Mouse (Mus musculus): ENCODE data around the gene Adprhl1. TPM values are rescaled to one million over a fixed set of nuclear protein-coding genes. Genes with fewer than 3 reads are reported as not detected.

Gene Adprhl1
- polyA plus RNA-seq, 1 experiment from 2014 or later: 0.28 TPM

DNA sequence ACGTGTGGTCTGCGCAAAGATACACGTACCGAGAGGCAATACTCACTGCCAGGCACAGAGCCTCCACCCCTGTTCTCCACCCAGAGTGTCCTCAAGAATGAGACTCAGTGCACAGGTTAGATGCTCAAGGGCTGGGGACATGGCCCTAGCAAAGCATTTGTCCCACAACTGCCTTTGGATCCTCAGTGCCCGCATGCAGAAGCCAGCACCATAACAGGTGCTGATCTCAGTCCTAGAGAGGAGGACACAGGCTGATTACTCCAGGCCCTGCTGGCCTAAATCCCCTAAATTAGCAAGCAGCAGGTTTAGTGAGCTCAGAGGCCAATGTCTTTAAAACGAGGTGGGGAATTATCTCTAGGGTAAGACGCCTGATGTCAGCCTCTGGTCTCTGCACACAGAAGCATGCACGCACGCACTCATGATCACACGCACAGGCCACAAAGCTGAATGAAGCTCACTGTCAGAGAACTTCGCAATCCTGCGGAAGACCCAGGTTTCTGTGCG lies 65.9 kb downstream of the Adprhl1 start:
- 85% methylated on average over 13 of the region's 13 CpGs for WGBS
- H3K9me3 ChIP-seq: no peaks in the 10 kb centered on the region
- H3K36me3 ChIP-seq: peaks cover 35% of the 10 kb centered on the region; the same call in 1 of the 2 replicates
- H3K27ac ChIP-seq (replicated peaks): no peak overlapping the region
- no peak overlapping the region for H3K4me2 ChIP-seq (replicated peaks)
- no peaks in the 10 kb centered on the region for H3K27me3 ChIP-seq
- H3K9ac ChIP-seq (replicated peaks): no peak overlapping the region
- H3K4me1 ChIP-seq: no peaks in the 10 kb centered on the region
- no peak for ATAC-seq (ENCODE audit: low FRiP score, low read depth)
- H3K4me3 ChIP-seq: no peak overlapping the region

DNA sequence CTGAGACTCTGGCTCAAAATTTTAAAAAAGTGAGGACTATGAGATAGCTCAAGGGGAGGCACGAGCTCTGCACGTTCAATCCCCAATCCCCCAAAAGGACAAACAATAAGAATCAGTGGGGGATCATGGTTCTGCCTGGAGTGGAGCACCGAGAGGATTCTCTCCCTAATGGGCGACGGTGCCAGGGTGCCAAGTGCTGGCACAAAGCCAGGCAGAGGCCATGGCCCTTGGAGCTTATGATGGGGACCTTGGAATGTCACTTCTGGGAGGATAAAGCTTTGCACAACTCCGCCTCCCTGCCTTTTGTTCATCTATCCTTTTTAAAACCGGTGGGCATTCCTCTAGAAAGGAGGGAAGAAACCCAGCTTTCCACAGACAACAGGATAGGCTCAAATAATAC lies 66.3 kb downstream of the Adprhl1 start:
- 61% methylated on average over 7 of the region's 7 CpGs for WGBS
- H3K4me2 ChIP-seq (replicated peaks): no peak overlapping the region
- H3K27me3 ChIP-seq: no peaks in the 10 kb centered on the region
- no peak for ATAC-seq (ENCODE audit: low FRiP score, low read depth)
- no peak overlapping the region for H3K27ac ChIP-seq (replicated peaks)
- H3K4me1 ChIP-seq: no peaks in the 10 kb centered on the region
- peaks cover 35% of the 10 kb centered on the region; the same call in 1 of the 2 replicates for H3K36me3 ChIP-seq
- H3K9ac ChIP-seq (replicated peaks): no peak overlapping the region
- no peak overlapping the region for H3K4me3 ChIP-seq
- H3K9me3 ChIP-seq: no peaks in the 10 kb centered on the region

DNA sequence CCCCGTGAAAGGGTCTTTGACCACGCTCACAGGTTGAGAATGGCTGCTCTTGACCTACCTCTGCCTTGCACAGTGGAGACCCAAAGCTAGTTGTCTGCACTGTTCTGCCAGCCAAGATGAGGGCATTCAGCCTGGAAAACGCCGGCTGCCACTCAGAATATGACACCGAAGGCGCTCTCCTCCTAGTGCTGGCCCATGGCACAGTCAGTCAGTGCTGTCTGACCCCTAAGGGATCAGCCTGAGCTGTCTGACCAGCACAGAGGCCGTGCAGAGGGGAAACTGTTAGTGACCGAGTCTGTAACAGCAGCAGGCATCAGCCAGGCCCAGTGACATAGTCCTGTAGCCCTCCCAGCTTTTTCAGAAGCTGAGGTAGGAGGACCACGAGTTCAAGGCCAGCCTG lies 66.7 kb downstream of the Adprhl1 start:
- Histone ChIP-seq H3K9me3 (no peaks in the 10 kb centered on the region), H3K4me1 (no peaks in the 10 kb centered on the region), H3K27me3 (no peaks in the 10 kb centered on the region), H3K36me3 (peaks cover 35% of the 10 kb centered on the region; the same call in 1 of the 2 replicates), H3K4me2 (replicated peaks) (no peak overlapping the region), H3K27ac (replicated peaks) (no peak overlapping the region), H3K4me3 (no peak overlapping the region), H3K9ac (replicated peaks) (no peak overlapping the region)
- 82% methylated on average over 9 of the region's 9 CpGs for WGBS
- no peak for ATAC-seq (ENCODE audit: low FRiP score, low read depth)

DNA sequence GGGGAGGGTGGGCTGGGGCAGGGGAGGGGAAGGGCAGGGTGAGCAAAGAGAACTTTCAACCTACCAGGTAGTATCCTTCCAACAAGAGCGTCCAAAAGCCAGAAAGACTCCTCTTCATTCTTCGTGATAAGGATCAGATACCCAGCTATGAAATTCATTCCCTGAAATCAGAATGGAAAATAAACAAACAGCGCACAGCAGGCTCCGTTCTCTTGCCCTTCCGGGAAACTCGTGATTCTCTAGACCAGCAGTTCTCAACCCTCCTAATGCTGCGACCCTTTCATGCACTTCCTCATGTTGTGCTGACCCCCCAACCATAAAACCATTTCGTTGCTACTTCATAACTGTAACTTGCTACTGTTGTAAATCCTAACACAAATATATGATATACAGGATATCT lies 67.1 kb downstream of the Adprhl1 start:
- no peak overlapping the region for H3K27ac ChIP-seq (replicated peaks)

DNA sequence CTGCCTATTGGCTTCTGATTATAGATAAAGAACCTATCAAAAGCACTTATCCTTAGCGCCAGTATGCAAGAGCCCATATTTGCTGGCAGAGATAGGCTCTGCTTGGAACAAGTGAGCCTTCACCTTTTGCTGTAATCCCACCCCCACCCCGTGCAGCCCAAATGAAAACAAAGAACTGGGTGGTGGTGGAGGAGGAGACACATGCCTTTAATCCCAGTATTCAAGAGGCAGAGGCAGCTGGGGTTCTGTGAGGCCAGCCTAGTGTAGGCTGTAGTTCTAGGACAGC lies 72.3 kb downstream of the Adprhl1 start:
- ATAC-seq (ENCODE audit: low FRiP score, low read depth): no peak
- Histone ChIP-seq H3K36me3 (peaks cover 45% of the 10 kb centered on the region), H3K4me3 (no peak overlapping the region), H3K27me3 (no peaks in the 10 kb centered on the region), H3K4me2 (replicated peaks) (no peak overlapping the region), H3K27ac (replicated peaks) (no peak overlapping the region), H3K4me1 (no peaks in the 10 kb centered on the region), H3K9me3 (no peaks in the 10 kb centered on the region), H3K9ac (replicated peaks) (no peak overlapping the region)
- 43% methylated on average over 2 of the region's 2 CpGs for WGBS

More for the DNA sequence above, 67.1 kb downstream of the Adprhl1 start:
- H3K4me2 ChIP-seq (replicated peaks): no peak overlapping the region
- no peak for ATAC-seq (ENCODE audit: low FRiP score, low read depth)
- peaks cover 35% of the 10 kb centered on the region; the same call in 1 of the 2 replicates for H3K36me3 ChIP-seq
- no peaks in the 10 kb centered on the region for H3K27me3 ChIP-seq
- 87% methylated on average over 8 of the region's 8 CpGs for WGBS
- no peak overlapping the region for H3K9ac ChIP-seq (replicated peaks)
- no peaks in the 10 kb centered on the region for H3K4me1 ChIP-seq
- no peaks in the 10 kb centered on the region for H3K9me3 ChIP-seq
- no peak overlapping the region for H3K4me3 ChIP-seq

DNA sequence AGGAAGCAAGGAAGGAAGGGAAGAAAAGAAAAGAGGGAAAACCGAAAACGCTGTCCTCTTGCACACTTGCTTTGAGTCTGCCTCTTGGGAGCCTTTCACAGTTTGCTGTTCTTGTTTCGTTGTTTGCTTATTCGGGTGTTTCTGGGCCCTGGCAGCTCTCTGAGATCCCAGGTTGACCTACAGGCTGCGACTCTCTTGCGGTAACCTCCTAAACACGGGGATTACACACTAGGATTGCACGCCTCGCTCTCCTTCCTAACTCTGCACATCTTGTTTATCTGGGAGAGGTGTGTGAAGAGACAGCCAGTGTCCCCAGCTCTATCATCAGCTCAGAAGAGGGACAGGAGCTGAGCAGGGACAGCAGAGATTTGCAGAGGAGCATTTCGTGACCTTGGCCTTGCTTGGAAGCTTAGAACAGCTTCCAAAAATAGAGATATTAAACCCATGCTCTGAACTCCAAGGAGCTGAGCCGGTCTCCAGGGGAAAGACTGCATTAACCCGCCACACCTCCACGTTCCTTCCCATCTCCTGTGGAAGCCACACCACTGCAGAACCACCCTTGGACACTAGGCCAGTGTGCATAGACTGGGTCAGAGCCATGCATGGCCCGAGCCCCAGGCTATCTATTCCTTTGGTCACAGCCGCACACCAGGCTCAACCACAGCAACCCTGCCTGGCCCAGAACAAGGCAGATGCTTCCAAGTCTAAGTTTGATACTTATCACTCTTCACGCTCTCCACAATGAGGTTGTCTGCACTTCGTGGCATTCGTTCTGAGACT lies 72.9 kb downstream of the Adprhl1 start:
- no peak overlapping the region for H3K9ac ChIP-seq (replicated peaks)
- WGBS: 81% methylated on average over 18 of the region's 18 CpGs
- peaks cover 48% of the 10 kb centered on the region for H3K36me3 ChIP-seq
- H3K4me2 ChIP-seq (replicated peaks): no peak overlapping the region
- H3K4me3 ChIP-seq: no peak overlapping the region
- ATAC-seq (ENCODE audit: low FRiP score, low read depth): no peak
- H3K27me3 ChIP-seq: no peaks in the 10 kb centered on the region
- no peak overlapping the region for H3K27ac ChIP-seq (replicated peaks)
- no peaks in the 10 kb centered on the region for H3K9me3 ChIP-seq
- no peaks in the 10 kb centered on the region for H3K4me1 ChIP-seq

DNA sequence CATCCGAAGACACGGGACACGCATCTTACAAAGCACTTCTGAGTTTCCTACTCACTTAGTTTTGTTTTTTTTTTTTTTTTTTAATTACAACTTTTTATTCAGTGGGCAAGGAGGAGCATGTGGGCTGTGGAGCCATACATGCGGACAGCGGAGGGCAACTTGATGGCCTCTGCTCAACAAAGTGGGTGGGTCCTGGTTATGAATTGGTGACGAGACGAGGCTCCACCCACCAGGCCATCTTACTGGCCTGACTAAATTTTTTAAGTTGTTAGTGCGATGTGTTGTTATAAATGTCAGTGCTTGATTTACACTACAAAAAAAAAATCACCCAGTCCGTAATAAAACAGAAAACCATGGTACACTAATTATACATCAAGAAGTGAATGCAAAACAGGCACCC lies 73.6 kb downstream of the Adprhl1 start:
- no peak overlapping the region for H3K9ac ChIP-seq (replicated peaks)
- no peaks in the 10 kb centered on the region for H3K4me1 ChIP-seq
- 89% methylated on average over 9 of the region's 9 CpGs for WGBS
- ATAC-seq (ENCODE audit: low FRiP score, low read depth): no peak
- no peaks in the 10 kb centered on the region for H3K9me3 ChIP-seq
- no peak overlapping the region for H3K4me2 ChIP-seq (replicated peaks)
- no peaks in the 10 kb centered on the region for H3K27me3 ChIP-seq
- no peak overlapping the region for H3K27ac ChIP-seq (replicated peaks)
- no peak overlapping the region for H3K4me3 ChIP-seq
- H3K36me3 ChIP-seq: peaks cover 48% of the 10 kb centered on the region

DNA sequence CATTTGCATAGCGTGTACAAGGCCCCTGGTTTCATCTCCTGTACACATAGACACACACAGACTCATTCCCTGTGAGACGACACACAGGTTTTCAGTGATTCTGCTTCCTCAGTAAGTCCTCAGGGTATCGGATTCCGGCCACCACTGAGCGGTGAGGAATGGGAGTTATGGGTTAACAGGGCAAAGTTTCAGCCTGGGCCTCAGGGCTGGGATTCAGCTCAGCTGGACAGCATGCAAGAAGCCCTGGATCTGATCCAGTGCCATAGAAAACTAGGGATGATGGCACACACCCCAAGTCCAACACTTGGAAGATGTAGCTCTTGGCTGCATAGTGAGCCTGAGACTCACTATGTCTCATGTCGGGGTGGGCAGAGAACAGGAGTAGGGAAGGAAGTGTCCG lies 74.0 kb downstream of the Adprhl1 start:
- no peaks in the 10 kb centered on the region for H3K27me3 ChIP-seq
- no peak for ATAC-seq (ENCODE audit: low FRiP score, low read depth)
- no peak overlapping the region for H3K4me2 ChIP-seq (replicated peaks)
- no peak overlapping the region for H3K9ac ChIP-seq (replicated peaks)
- 86% methylated on average over 7 of the region's 7 CpGs for WGBS
- H3K27ac ChIP-seq (replicated peaks): no peak overlapping the region
- no peaks in the 10 kb centered on the region for H3K4me1 ChIP-seq
- H3K36me3 ChIP-seq: peaks cover 48% of the 10 kb centered on the region
- H3K9me3 ChIP-seq: no peaks in the 10 kb centered on the region
- no peak overlapping the region for H3K4me3 ChIP-seq

DNA sequence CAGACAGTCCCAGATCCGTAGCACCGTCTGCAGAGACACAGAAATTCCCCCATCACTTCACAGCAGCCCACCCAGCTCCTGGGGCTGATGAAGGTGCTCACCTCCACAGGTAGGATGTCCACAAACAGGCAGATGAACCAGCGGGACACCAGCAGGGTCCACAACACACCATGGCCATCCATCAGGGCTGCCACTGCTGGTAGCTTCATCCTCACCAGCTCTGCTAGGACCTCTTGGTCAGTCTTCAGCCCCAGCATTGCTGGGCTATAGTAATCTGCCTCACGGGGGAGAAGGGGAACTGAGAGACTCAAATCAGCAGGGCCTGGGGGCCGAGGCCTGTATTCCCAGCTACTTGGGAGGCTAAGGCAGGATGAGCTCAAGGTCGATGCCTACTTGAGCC lies 74.5 kb downstream of the Adprhl1 start:
- ATAC-seq (ENCODE audit: low FRiP score, low read depth): no peak
- Histone ChIP-seq H3K4me3 (no peak overlapping the region), H3K27ac (replicated peaks) (no peak overlapping the region), H3K4me2 (replicated peaks) (no peak overlapping the region), H3K4me1 (no peaks in the 10 kb centered on the region), H3K27me3 (no peaks in the 10 kb centered on the region), H3K9me3 (no peaks in the 10 kb centered on the region), H3K9ac (replicated peaks) (0 out of 2 replicates have a peak overlapping the region, but pooled peaks have one; percentile 24), H3K36me3 (peaks cover 48% of the 10 kb centered on the region)
- 75% methylated on average over 6 of the region's 6 CpGs for WGBS

DNA sequence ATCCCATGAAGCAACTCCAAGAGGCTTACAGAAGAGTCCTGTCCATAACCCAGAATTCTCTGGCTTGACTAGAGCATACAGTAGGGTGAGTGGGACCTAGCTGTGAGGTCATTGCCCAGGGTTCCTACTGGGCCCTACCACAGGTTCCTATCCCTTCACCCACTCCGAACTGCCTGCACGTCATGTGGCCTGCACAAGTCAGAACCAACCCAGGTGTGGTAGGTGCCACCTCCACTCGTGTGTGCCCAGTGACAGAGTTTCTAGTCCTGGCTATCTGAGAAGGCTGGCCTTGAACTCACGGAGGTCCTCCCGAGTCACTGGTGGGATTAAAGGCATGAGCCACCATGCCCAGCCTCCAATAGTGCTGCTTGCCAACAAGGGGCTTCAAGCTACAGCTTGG lies 75.8 kb downstream of the Adprhl1 start:
- Histone ChIP-seq H3K27ac (replicated peaks) (no peak overlapping the region), H3K4me2 (replicated peaks) (no peak overlapping the region), H3K4me3 (no peak overlapping the region), H3K27me3 (no peaks in the 10 kb centered on the region), H3K9me3 (no peaks in the 10 kb centered on the region), H3K36me3 (peaks cover 60% of the 10 kb centered on the region), H3K4me1 (no peaks in the 10 kb centered on the region), H3K9ac (replicated peaks) (no peak overlapping the region)
- ATAC-seq (ENCODE audit: low FRiP score, low read depth): no peak
- WGBS: 90% methylated on average over 5 of the region's 5 CpGs

DNA sequence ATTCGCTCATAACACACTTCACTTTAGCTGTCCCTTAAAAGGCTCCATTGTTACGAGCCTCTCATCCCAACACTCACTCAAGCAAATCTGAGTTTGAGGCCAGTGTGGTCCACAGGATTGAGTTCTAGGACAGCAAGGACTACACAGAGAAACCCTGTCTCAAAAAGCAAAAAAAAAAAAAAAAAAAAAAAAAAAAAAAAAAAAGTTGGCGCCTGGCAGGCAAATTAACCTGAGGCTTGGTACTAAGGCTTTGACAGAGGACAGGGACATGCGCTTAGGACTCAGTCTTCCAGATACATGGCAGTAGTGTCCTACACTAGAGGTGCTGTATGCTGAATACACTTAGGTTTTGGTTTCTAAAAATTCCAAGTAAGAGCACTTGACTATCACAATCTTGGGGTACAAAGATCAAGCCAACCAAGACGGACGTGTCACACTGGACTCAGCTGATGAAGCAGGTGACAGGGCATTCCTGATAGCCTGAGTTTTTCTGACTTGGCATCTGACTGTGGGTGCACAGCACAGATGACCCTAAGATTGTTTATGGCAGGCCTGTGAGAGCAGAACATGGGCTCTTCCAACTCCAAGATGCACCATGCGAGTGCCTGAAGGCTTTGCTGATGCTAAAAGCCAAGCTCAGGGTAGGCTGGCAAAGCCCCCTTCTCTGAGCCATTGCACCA lies 76.6 kb downstream of the Adprhl1 start:
- no peak overlapping the region for H3K4me3 ChIP-seq
- ATAC-seq (ENCODE audit: low FRiP score, low read depth): no peak
- H3K27me3 ChIP-seq: no peaks in the 10 kb centered on the region
- H3K4me1 ChIP-seq: no peaks in the 10 kb centered on the region
- H3K9ac ChIP-seq (replicated peaks): no peak overlapping the region
- no peaks in the 10 kb centered on the region for H3K9me3 ChIP-seq
- no peak overlapping the region for H3K27ac ChIP-seq (replicated peaks)
- 95% methylated on average over 7 of the region's 7 CpGs for WGBS
- H3K4me2 ChIP-seq (replicated peaks): no peak overlapping the region
- H3K36me3 ChIP-seq: peaks cover 68% of the 10 kb centered on the region

DNA sequence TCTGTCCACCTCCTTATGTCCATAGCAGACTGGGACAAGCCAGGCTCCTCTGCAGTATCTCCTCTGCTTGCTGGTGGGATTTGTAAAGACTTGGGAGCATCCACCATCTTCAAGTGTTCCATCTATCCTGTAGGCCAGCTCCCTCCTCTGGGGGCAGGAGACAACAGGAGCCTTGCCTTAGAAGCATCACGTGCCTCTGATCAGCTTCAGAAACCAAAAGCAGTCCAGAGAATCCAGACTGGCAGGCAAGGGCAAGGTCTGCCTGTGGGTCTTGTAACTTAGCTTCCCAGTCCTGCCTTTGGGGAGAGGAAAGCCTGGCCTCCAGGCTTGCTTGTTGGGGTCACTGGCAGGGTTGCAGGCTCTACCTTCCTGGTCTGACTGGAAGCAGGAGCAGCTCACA lies 78.3 kb downstream of the Adprhl1 start:
- Histone ChIP-seq H3K4me2 (replicated peaks) (no peak overlapping the region), H3K4me3 (no peak overlapping the region), H3K27me3 (no peaks in the 10 kb centered on the region), H3K27ac (replicated peaks) (no peak overlapping the region), H3K4me1 (no peaks in the 10 kb centered on the region), H3K9me3 (no peaks in the 10 kb centered on the region), H3K9ac (replicated peaks) (no peak overlapping the region), H3K36me3 (peaks cover 84% of the 10 kb centered on the region)
- no peak for ATAC-seq (ENCODE audit: low FRiP score, low read depth)
- WGBS: 79% methylated on average over 1 of the region's 1 CpGs

Measured in midbrain, embryonic 12.5 days (tissue).